Mouse (Mus musculus): ENCODE results near the gene Abhd14a. TPM values are rescaled to one million over a fixed set of nuclear protein-coding genes. Genes with fewer than 3 reads are reported as not detected.

Gene Abhd14a
- total and polyA plus RNA-seq, 2 experiments from 2014 or later: 54.4 to 84.1 TPM

GRCm38 (mm10) chr9:106457920-106458319 is 10.4 kb upstream of the Abhd14a start:
- no peak for TF ChIP-seq CTCF (IDR thresholded peaks at IDR 0.05; ENCODE audit: low read depth)
- ATAC-seq: no peak
- peaks cover 20% of the 10 kb centered on the region for H3K36me3 ChIP-seq (ENCODE audit: insufficient read depth)
- H3K4me2 ChIP-seq (ENCODE audit: low read depth): no peak overlapping the region
- H3K9me3 ChIP-seq (ENCODE audit: low read length): no peaks in the 10 kb centered on the region
- peaks cover 24% of the 10 kb centered on the region for H3K4me1 ChIP-seq (ENCODE audit: insufficient read depth)
- H3K4me3 ChIP-seq (ENCODE audit: low read depth, low read length): no peak overlapping the region
- no peaks in the 10 kb centered on the region for H3K27me3 ChIP-seq (ENCODE audit: insufficient read depth, low read length)
- H3K9ac ChIP-seq: 0 out of 2 replicates have a peak overlapping the region, but pooled peaks have one; percentile 35
- H3K27ac ChIP-seq (ENCODE audit: low read depth, low read length): no peak overlapping the region; the same call in 1 of the 2 replicates
- DNase-seq: no peak
- 42% methylated on average over 5 of the region's 5 CpGs for WGBS

GRCm38 (mm10) chr9:106457163-106457559 is 9.7 kb upstream of the Abhd14a start:
- TF ChIP-seq CTCF (IDR thresholded peaks at IDR 0.05; ENCODE audit: low read depth): no peak
- 47% methylated on average over 9 of the region's 9 CpGs for WGBS
- ATAC-seq (no peak), DNase-seq (no peak)
- peaks cover 15% of the 10 kb centered on the region for H3K36me3 ChIP-seq (ENCODE audit: insufficient read depth)
- H3K4me3 ChIP-seq (ENCODE audit: low read depth, low read length): no peak overlapping the region
- H3K9me3 ChIP-seq (ENCODE audit: low read length): no peaks in the 10 kb centered on the region
- peaks cover 29% of the 10 kb centered on the region for H3K4me1 ChIP-seq (ENCODE audit: insufficient read depth)
- peak overlapping the region; percentile 97 for H3K4me2 ChIP-seq (ENCODE audit: low read depth)
- peak overlapping the region; percentile 57 for H3K27ac ChIP-seq (ENCODE audit: low read depth, low read length)
- H3K27me3 ChIP-seq (ENCODE audit: insufficient read depth, low read length): no peaks in the 10 kb centered on the region
- peak overlapping the region; percentile 35; the same call in 1 of the 2 replicates for H3K9ac ChIP-seq

- Histone ChIP-seq H3K4me1 (ENCODE audit: insufficient read depth) (peaks cover 29% of the 10 kb centered on the region), H3K27me3 (ENCODE audit: insufficient read depth, low read length) (no peaks in the 10 kb centered on the region), H3K4me2 (ENCODE audit: low read depth) (peak overlapping the region; percentile 97), H3K36me3 (ENCODE audit: insufficient read depth) (peaks cover 9% of the 10 kb centered on the region), H3K9me3 (ENCODE audit: low read length) (no peaks in the 10 kb centered on the region), H3K4me3 (ENCODE audit: low read depth, low read length) (no peak overlapping the region), H3K9ac (peak overlapping the region; percentile 35), H3K27ac (ENCODE audit: low read depth, low read length) (peak overlapping the region; percentile 57)
- ATAC-seq (no peak), DNase-seq (peak; percentile 24)
- TF ChIP-seq CTCF (IDR thresholded peaks at IDR 0.05; ENCODE audit: low read depth): no peak
- 25% methylated on average over 15 of the region's 15 CpGs for WGBS
Observed at GRCm38 (mm10) chr9:106456325-106457162, 9.1 kb upstream of the Abhd14a start.

- 2% methylated on average over 17 of the region's 17 CpGs for WGBS
Observed at GRCm38 (mm10) chr9:106454888-106455681, 7.6 kb upstream of the Abhd14a start.

GRCm38 (mm10) chr9:106454071-106454761 is 6.7 kb upstream of the Abhd14a start:
- Histone ChIP-seq H3K9ac (peak overlapping the region; percentile 92), H3K36me3 (ENCODE audit: insufficient read depth) (no peaks in the 10 kb centered on the region), H3K4me3 (ENCODE audit: low read depth, low read length) (peak overlapping the region; percentile 71), H3K4me1 (ENCODE audit: insufficient read depth) (peaks cover 30% of the 10 kb centered on the region), H3K9me3 (ENCODE audit: low read length) (no peaks in the 10 kb centered on the region), H3K4me2 (ENCODE audit: low read depth) (peak overlapping the region; percentile 97), H3K27ac (ENCODE audit: low read depth, low read length) (peak overlapping the region; percentile 91), H3K27me3 (ENCODE audit: insufficient read depth, low read length) (no peaks in the 10 kb centered on the region)
- DNase-seq (peak; percentile 62), ATAC-seq (peak; percentile 35)
- WGBS: 2% methylated on average over 15 of the region's 20 CpGs
- no peak for TF ChIP-seq CTCF (IDR thresholded peaks at IDR 0.05; ENCODE audit: low read depth)

More at GRCm38 (mm10) chr9:106454888-106455681, 7.6 kb upstream of the Abhd14a start:
- peak overlapping the region; percentile 71 for H3K4me3 ChIP-seq (ENCODE audit: low read depth, low read length)
- H3K4me1 ChIP-seq (ENCODE audit: insufficient read depth): peaks cover 29% of the 10 kb centered on the region
- peak overlapping the region; percentile 92 for H3K9ac ChIP-seq
- ATAC-seq (peak; percentile 65), DNase-seq (peak; percentile 73)
- H3K4me2 ChIP-seq (ENCODE audit: low read depth): peak overlapping the region; percentile 97
- no peaks in the 10 kb centered on the region for H3K36me3 ChIP-seq (ENCODE audit: insufficient read depth)
- no peaks in the 10 kb centered on the region for H3K27me3 ChIP-seq (ENCODE audit: insufficient read depth, low read length)
- no peaks in the 10 kb centered on the region for H3K9me3 ChIP-seq (ENCODE audit: low read length)
- peak overlapping the region; percentile 91 for H3K27ac ChIP-seq (ENCODE audit: low read depth, low read length)
- no peak for TF ChIP-seq CTCF (IDR thresholded peaks at IDR 0.05; ENCODE audit: low read depth)

GRCm38 (mm10) chr9:106453271-106454070 is 6.0 kb upstream of the Abhd14a start, which contains the start of gene Pcbp4:
Gene Pcbp4, plus strand, starts transcription at chr9:106453291.
- ATAC-seq (peak; percentile 67), DNase-seq (peak; percentile 67)
- Histone ChIP-seq H3K4me2 (ENCODE audit: low read depth) (peak within 1 kb of the TSS; percentile 97), H3K36me3 (ENCODE audit: insufficient read depth) (no peaks in the 10 kb centered on the region), H3K9me3 (ENCODE audit: low read length) (no peaks in the 10 kb centered on the region), H3K4me3 (ENCODE audit: low read depth, low read length) (peak within 1 kb of the TSS; percentile 71), H3K27ac (ENCODE audit: low read depth, low read length) (peak within 1 kb of the TSS; percentile 91), H3K4me1 (ENCODE audit: insufficient read depth) (peaks cover 37% of the 10 kb centered on the region), H3K27me3 (ENCODE audit: insufficient read depth, low read length) (no peaks in the 10 kb centered on the region), H3K9ac (peak within 1 kb of the TSS; percentile 92)
- under 1% methylated on average over 34 of the region's 74 CpGs for WGBS
- TF ChIP-seq CTCF (IDR thresholded peaks at IDR 0.05; ENCODE audit: low read depth): no peak
